Mouse (Mus musculus) ES-Bruce4 (cell line): Measurements from ENCODE around the gene Ppme1.

Experiments
- CTCF ChIP-seq: IDR thresholded peaks from one replicate; pipeline ENCODE4 v1.8.1; 2011; ENCODE audit warnings: low read depth, low read length
- POLR2A ChIP-seq: IDR thresholded peaks from one replicate; pipeline ENCODE4 v1.8.1; 2011; ENCODE audit warnings: low read length; ENCODE audit not compliant: insufficient read depth

GRCm38 (mm10) chr7:100283298-100283697 is 88.8 kb downstream of the Ppme1 start:
- TF ChIP-seq CTCF (no peak), POLR2A (no peak)
